Mouse (Mus musculus): ENCODE data around the gene Tmigd3. TPM values are rescaled to one million over a fixed set of nuclear protein-coding genes. Genes with fewer than 3 reads are reported as not detected.

Tmigd3 gene
- polyA plus RNA-seq, 1 experiment from 2014 or later = 0.17 TPM

DNA sequence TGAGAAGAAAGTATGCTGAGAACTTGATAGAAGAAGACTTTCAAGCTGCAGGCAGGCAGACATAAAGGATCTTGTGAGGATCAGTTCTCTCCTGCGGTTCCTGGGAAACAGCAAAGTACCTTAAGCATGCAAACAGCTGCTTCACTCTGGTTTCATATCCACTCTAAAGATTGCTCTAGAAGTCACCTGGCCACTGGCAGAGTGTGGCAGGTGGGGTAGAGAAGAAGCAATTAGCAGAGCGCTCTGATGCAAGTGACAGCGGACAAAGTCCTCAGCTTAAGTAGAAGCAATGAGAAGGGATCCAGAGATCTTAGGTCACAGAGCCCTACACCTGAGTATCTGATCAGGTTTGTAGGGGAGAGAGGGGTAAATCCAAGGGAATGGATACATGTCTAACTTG, 39.1 kb upstream of the Tmigd3 start:
- H3K4me1 ChIP-seq (replicated peaks; ENCODE audit: control insufficient read depth, insufficient read depth) = no peaks in the 10 kb centered on the region
- H3K9me3 ChIP-seq (ENCODE audit: control insufficient read depth, low read length) = no peaks in the 10 kb centered on the region
- ATAC-seq (ENCODE audit: low FRiP score, low TSS enrichment) (no peak), DNase-seq (ENCODE audit: low spot score) (no peak)
- WGBS = 95% methylated on average over 3 of the region's 3 CpGs
- H3K4me3 ChIP-seq (ENCODE audit: low read depth, low read length) = no peak overlapping the region
- H3K27ac ChIP-seq (replicated peaks) = no peak overlapping the region
- no peak overlapping the region for H3K9ac ChIP-seq (ENCODE audit: low read length)
- no peaks in the 10 kb centered on the region for H3K36me3 ChIP-seq (ENCODE audit: control insufficient read depth, insufficient read depth, low read length)
- H3K27me3 ChIP-seq (ENCODE audit: control insufficient read depth, insufficient read depth, low read length) = no peaks in the 10 kb centered on the region
- no peak overlapping the region for H3K4me2 ChIP-seq (replicated peaks; ENCODE audit: low read depth)
- TF ChIP-seq EP300 (optimal IDR thresholded peaks at IDR 0.05) = no peak
- TF ChIP-seq CTCF (IDR thresholded peaks at IDR 0.05; ENCODE audit: low read depth) = no peak

DNA sequence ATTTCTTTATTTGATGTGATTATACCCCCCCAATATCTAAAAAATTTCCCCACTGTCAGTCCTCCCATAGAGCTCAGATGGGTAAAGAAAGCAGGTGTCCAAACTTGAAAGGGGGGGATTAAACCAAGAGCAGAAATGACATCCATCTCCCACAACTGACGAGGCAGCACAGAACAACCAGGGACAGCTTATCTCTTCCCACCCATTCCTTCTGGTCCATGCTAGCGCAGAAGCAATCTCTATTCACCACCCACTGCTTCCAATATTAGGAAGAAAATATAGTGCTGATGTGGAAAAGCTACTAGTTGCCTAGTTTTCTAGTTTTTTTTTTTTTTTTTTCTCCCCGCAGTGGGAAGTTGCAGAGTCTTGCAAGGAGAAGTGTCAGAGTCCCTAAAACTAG, 34.8 kb upstream of the Tmigd3 start:
- no peak for DNase-seq (ENCODE audit: low spot score)
- Histone ChIP-seq H3K4me2 (replicated peaks; ENCODE audit: low read depth) (no peak overlapping the region), H3K36me3 (ENCODE audit: control insufficient read depth, insufficient read depth, low read length) (no peaks in the 10 kb centered on the region), H3K27ac (replicated peaks) (no peak overlapping the region), H3K4me3 (ENCODE audit: low read depth, low read length) (no peak overlapping the region), H3K4me1 (replicated peaks; ENCODE audit: control insufficient read depth, insufficient read depth) (no peaks in the 10 kb centered on the region), H3K9ac (ENCODE audit: low read length) (no peak overlapping the region), H3K9me3 (ENCODE audit: control insufficient read depth, low read length) (no peaks in the 10 kb centered on the region), H3K27me3 (ENCODE audit: control insufficient read depth, insufficient read depth, low read length) (no peaks in the 10 kb centered on the region)
- 68% methylated on average over 3 of the region's 3 CpGs for WGBS
- no peak for TF ChIP-seq CTCF (IDR thresholded peaks at IDR 0.05; ENCODE audit: low read depth)
- TF ChIP-seq EP300 (optimal IDR thresholded peaks at IDR 0.05) = no peak
- ATAC-seq (ENCODE audit: low FRiP score, low TSS enrichment) = no peak

DNA sequence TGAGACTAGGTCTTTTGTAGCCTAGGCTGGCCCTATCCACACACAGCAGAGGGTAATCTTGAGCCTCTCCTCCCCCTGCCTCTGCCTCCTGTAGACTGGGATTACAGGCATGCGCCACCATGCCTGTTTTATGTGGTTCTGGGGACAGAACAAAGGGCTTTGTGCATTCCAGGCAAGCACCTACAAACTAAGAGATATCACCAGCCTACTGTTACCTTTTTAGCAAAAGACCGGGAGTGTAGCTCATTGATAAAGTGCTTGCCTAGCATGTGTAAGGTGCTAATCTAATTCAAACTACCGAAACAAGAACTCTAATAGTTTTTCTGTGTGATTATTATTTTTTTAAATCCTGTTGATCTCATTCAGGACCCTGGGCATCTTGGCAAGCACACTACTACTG, 33.8 kb upstream of the Tmigd3 start:
- Histone ChIP-seq H3K4me2 (replicated peaks; ENCODE audit: low read depth) (no peak overlapping the region), H3K27me3 (ENCODE audit: control insufficient read depth, insufficient read depth, low read length) (no peaks in the 10 kb centered on the region), H3K9me3 (ENCODE audit: control insufficient read depth, low read length) (no peaks in the 10 kb centered on the region), H3K36me3 (ENCODE audit: control insufficient read depth, insufficient read depth, low read length) (no peaks in the 10 kb centered on the region), H3K4me3 (ENCODE audit: low read depth, low read length) (no peak overlapping the region), H3K9ac (ENCODE audit: low read length) (no peak overlapping the region), H3K4me1 (replicated peaks; ENCODE audit: control insufficient read depth, insufficient read depth) (no peaks in the 10 kb centered on the region), H3K27ac (replicated peaks) (no peak overlapping the region)
- ATAC-seq (ENCODE audit: low FRiP score, low TSS enrichment) (no peak), DNase-seq (ENCODE audit: low spot score) (no peak)
- 69% methylated on average over 3 of the region's 3 CpGs for WGBS
- TF ChIP-seq CTCF (IDR thresholded peaks at IDR 0.05; ENCODE audit: low read depth) (no peak), EP300 (optimal IDR thresholded peaks at IDR 0.05) (no peak)

- no peak for DNase-seq (ENCODE audit: low spot score)
- no peaks in the 10 kb centered on the region for H3K9me3 ChIP-seq (ENCODE audit: control insufficient read depth, low read length)
- no peak for ATAC-seq (ENCODE audit: low FRiP score, low TSS enrichment)
- no peaks in the 10 kb centered on the region for H3K27me3 ChIP-seq (ENCODE audit: control insufficient read depth, insufficient read depth, low read length)
- no peak overlapping the region for H3K4me2 ChIP-seq (replicated peaks; ENCODE audit: low read depth)
- no peaks in the 10 kb centered on the region for H3K4me1 ChIP-seq (replicated peaks; ENCODE audit: control insufficient read depth, insufficient read depth)
- H3K4me3 ChIP-seq (ENCODE audit: low read depth, low read length) = no peak overlapping the region
- no peaks in the 10 kb centered on the region for H3K36me3 ChIP-seq (ENCODE audit: control insufficient read depth, insufficient read depth, low read length)
- no peak overlapping the region for H3K27ac ChIP-seq (replicated peaks)
- WGBS = 73% methylated on average over 3 of the region's 3 CpGs
- no peak for TF ChIP-seq CTCF (IDR thresholded peaks at IDR 0.05; ENCODE audit: low read depth)
- no peak for TF ChIP-seq EP300 (optimal IDR thresholded peaks at IDR 0.05)
- H3K9ac ChIP-seq (ENCODE audit: low read length) = no peak overlapping the region
These were observed 32.0 kb upstream of the Tmigd3 start for GRCm38 (mm10) chr3:105838655-105839054.

DNA sequence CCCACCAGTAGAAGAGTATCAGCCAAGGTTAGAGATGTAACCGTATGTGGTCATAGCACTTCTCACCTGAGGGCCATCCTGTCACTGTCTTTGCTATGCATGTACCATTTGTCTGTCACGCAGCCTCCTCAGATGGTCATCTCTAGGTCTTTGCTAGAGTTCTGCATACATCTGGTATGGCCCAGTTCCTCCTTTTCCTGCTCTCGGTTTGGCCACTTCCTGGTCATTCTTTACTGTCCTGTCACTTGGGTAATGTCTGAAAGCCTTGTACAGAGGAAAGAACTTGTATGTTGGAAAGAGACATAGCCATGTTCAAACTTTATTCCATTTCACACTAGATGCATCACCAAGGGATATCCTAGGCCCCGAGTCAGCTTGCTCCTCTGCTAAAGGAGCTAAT, 30.9 kb upstream of the Tmigd3 start:
- no peak for DNase-seq (ENCODE audit: low spot score)
- H3K36me3 ChIP-seq (ENCODE audit: control insufficient read depth, insufficient read depth, low read length) = no peaks in the 10 kb centered on the region
- no peaks in the 10 kb centered on the region for H3K9me3 ChIP-seq (ENCODE audit: control insufficient read depth, low read length)
- 88% methylated on average over 4 of the region's 4 CpGs for WGBS
- no peaks in the 10 kb centered on the region for H3K4me1 ChIP-seq (replicated peaks; ENCODE audit: control insufficient read depth, insufficient read depth)
- ATAC-seq (ENCODE audit: low FRiP score, low TSS enrichment) = no peak
- H3K27me3 ChIP-seq (ENCODE audit: control insufficient read depth, insufficient read depth, low read length) = no peaks in the 10 kb centered on the region
- no peak overlapping the region for H3K9ac ChIP-seq (ENCODE audit: low read length)
- TF ChIP-seq CTCF (IDR thresholded peaks at IDR 0.05; ENCODE audit: low read depth) (no peak), EP300 (optimal IDR thresholded peaks at IDR 0.05) (no peak)
- no peak overlapping the region for H3K4me2 ChIP-seq (replicated peaks; ENCODE audit: low read depth)
- no peak overlapping the region for H3K4me3 ChIP-seq (ENCODE audit: low read depth, low read length)
- H3K27ac ChIP-seq (replicated peaks) = no peak overlapping the region

GRCm38 (mm10) chr3:105846294-105847069, 24.2 kb upstream of the Tmigd3 start:
- TF ChIP-seq CTCF (IDR thresholded peaks at IDR 0.05; ENCODE audit: low read depth) = no peak
- TF ChIP-seq EP300 (optimal IDR thresholded peaks at IDR 0.05) = no peak
- Histone ChIP-seq H3K4me2 (replicated peaks; ENCODE audit: low read depth) (no peak overlapping the region), H3K9ac (ENCODE audit: low read length) (no peak overlapping the region), H3K27ac (replicated peaks) (0 out of 2 replicates have a peak overlapping the region, but pooled peaks have one; percentile 30), H3K9me3 (ENCODE audit: control insufficient read depth, low read length) (no peaks in the 10 kb centered on the region), H3K4me3 (ENCODE audit: low read depth, low read length) (no peak overlapping the region), H3K4me1 (replicated peaks; ENCODE audit: control insufficient read depth, insufficient read depth) (no peaks in the 10 kb centered on the region), H3K27me3 (ENCODE audit: control insufficient read depth, insufficient read depth, low read length) (no peaks in the 10 kb centered on the region), H3K36me3 (ENCODE audit: control insufficient read depth, insufficient read depth, low read length) (no peaks in the 10 kb centered on the region)
- WGBS = 29% methylated on average over 7 of the region's 7 CpGs
- peak; percentile 97 for ATAC-seq (ENCODE audit: low FRiP score, low TSS enrichment)
- DNase-seq (ENCODE audit: low spot score) = peak; percentile 89
